9 mouse cellular contexts compared by ENCODE assay signal in genomic region chr7:19084277-19084771, GRCm38 (mm10). TPM values are rescaled to one million over a fixed set of nuclear protein-coding genes. Genes with fewer than 3 reads are reported as not detected.
DNase-seq lines count a peak whose midpoint lies in the region; ATAC-seq and TF ChIP-seq lines count a peak whose summit lies in the region.
"Had no signal": no experiment of that assay in that cellular context is flagged by ENCODE, and none has a peak within 500 bp of the region (broad histone marks: within the 10 kb centered on the region; RNA-seq: fewer than 3 reads in every experiment).

No protein-coding gene starts in this region.

- H3K36me3 ChIP-seq in liver, adult 2 months (ENCODE audit: control insufficient read depth, insufficient read depth, low read length), result no peaks in the 10 kb centered on the region
- peaks cover 74% of the 10 kb centered on the region for H3K36me3 ChIP-seq in embryonic facial prominence, embryonic 13.5 days
- H3K36me3 ChIP-seq in limb, embryonic 15.5 days, result peaks cover 63% of the 10 kb centered on the region
- peaks cover 1% of the 10 kb centered on the region; the same call in 1 of the 2 replicates for H3K36me3 ChIP-seq in spleen, adult 2 months (ENCODE audit: control insufficient read depth, insufficient read depth, low read length)

- H3K4me2 ChIP-seq in embryonic facial prominence, embryonic 13.5 days, result peak overlapping the region; percentile 33
- H3K4me2 ChIP-seq in limb, embryonic 15.5 days, result peak overlapping the region; percentile 45

- H3K9me3 ChIP-seq in embryonic facial prominence, embryonic 13.5 days, result no peaks in the 10 kb centered on the region
- H3K9me3 ChIP-seq in limb, embryonic 15.5 days, result no peaks in the 10 kb centered on the region

- peak overlapping the region; percentile 74 for H3K9ac ChIP-seq in liver, adult 2 months (ENCODE audit: low read depth, low read length)
- no peak overlapping the region for H3K9ac ChIP-seq in embryonic facial prominence, embryonic 13.5 days
- no peak overlapping the region for H3K9ac ChIP-seq in limb, embryonic 15.5 days

- ATAC-seq in embryonic facial prominence, embryonic 13.5 days (ENCODE audit: insufficient number of reproducible peaks, insufficient read depth, low FRiP score, low TSS enrichment, low read depth), result no peak
- no peak for ATAC-seq in limb, embryonic 15.5 days (ENCODE audit: insufficient number of reproducible peaks, low FRiP score, low TSS enrichment, low read depth)
- ATAC-seq in CD4-positive, CD25-positive, alpha-beta regulatory T cell, adult 4 months, result no peak
- no peak for ATAC-seq in cerebellum, adult (ENCODE audit: insufficient number of reproducible peaks, low FRiP score, low TSS enrichment)

- 61% methylated on average over 6 of the region's 6 CpGs for WGBS in liver, adult 2 months
- WGBS in embryonic facial prominence, embryonic 13.5 days, result 67% methylated on average over 6 of the region's 6 CpGs
- WGBS in limb, embryonic 15.5 days, result 58% methylated on average over 6 of the region's 6 CpGs
- WGBS in spleen, adult 2 months, result 2% methylated on average over 6 of the region's 6 CpGs

- DNase-seq in liver, adult 2 months (ENCODE audit: extremely low read depth, low read depth, low spot score), result peak; percentile 31
- no peak for DNase-seq in liver
- peak; percentile 65 to 76 for DNase-seq in spleen, adult 2 months (ENCODE audit: low read depth in 1 of 2, low spot score in 2 of 2)
- DNase-seq in embryo, embryonic 10.5 days (ENCODE audit: low spot score), result no peak

- peak overlapping the region; percentile 62 for H3K4me3 ChIP-seq in liver, adult 2 months (ENCODE audit: insufficient read depth, low read depth, low read length)
- 0 out of 2 replicates have a peak overlapping the region, but pooled peaks have one; percentile 0 for H3K4me3 ChIP-seq in embryonic facial prominence, embryonic 13.5 days
- H3K4me3 ChIP-seq in limb, embryonic 15.5 days, result peak overlapping the region; percentile 34
- H3K4me3 ChIP-seq in spleen, adult 2 months (ENCODE audit: extremely low read depth, insufficient read depth, insufficient read length), result peak overlapping the region; percentile 38; the same call in 1 of the 2 replicates

- TF ChIP-seq CTCF in liver, adult 2 months (IDR thresholded peaks at IDR 0.05; ENCODE audit: low read depth, low read length), result no peak
- TF ChIP-seq CTCF in spleen, adult 2 months (IDR thresholded peaks at IDR 0.05; ENCODE audit: extremely low read depth, insufficient read depth, insufficient read length, insufficient replicate concordance), result no peak

- peak overlapping the region; percentile 70 for H3K27ac ChIP-seq in liver, adult 2 months (replicated peaks; ENCODE audit: insufficient read depth, low read depth, low read length)
- H3K27ac ChIP-seq in embryonic facial prominence, embryonic 13.5 days, result 0 out of 2 replicates have a peak overlapping the region, but pooled peaks have one; percentile 16
- peak overlapping the region; percentile 73 for H3K27ac ChIP-seq in limb, embryonic 15.5 days
- peak overlapping the region; percentile 54 for H3K27ac ChIP-seq in spleen, adult 2 months (ENCODE audit: insufficient read depth, low read length)

- H3K27me3 ChIP-seq in liver, adult 2 months (ENCODE audit: control insufficient read depth, insufficient read depth, low read length), result no peaks in the 10 kb centered on the region
- no peaks in the 10 kb centered on the region for H3K27me3 ChIP-seq in embryonic facial prominence, embryonic 13.5 days
- no peaks in the 10 kb centered on the region for H3K27me3 ChIP-seq in limb, embryonic 15.5 days
- H3K27me3 ChIP-seq in spleen, adult 2 months (ENCODE audit: control insufficient read depth, insufficient read depth, low read length), result peaks cover 12% of the 10 kb centered on the region; the same call in 1 of the 2 replicates

- H3K4me1 ChIP-seq in liver, adult 2 months (ENCODE audit: control insufficient read depth, insufficient read depth, low read length), result peaks cover 4% of the 10 kb centered on the region
- peaks cover 46% of the 10 kb centered on the region for H3K4me1 ChIP-seq in embryonic facial prominence, embryonic 13.5 days
- H3K4me1 ChIP-seq in limb, embryonic 15.5 days, result peaks cover 55% of the 10 kb centered on the region
- H3K4me1 ChIP-seq in spleen, adult 2 months (ENCODE audit: control insufficient read depth, insufficient read depth, insufficient read length), result peaks cover 26% of the 10 kb centered on the region

- no peaks in the 10 kb centered on the region for H3K79me2 ChIP-seq in liver, adult 2 months (ENCODE audit: control insufficient read depth, insufficient read depth, low read length)

- no peak for TF ChIP-seq POLR2A in liver, adult 2 months (IDR thresholded peaks at IDR 0.05; ENCODE audit: extremely low read depth, insufficient read depth, low read length)
- no peak for TF ChIP-seq POLR2A in spleen, adult 2 months (IDR thresholded peaks at IDR 0.05; ENCODE audit: low read depth, low read length)

RNA-seq across cellular contexts. Expression of gene Dmpk, which starts 0.7 kb away (rescaled TPM):
- 13.6 and 24.8 TPM in 2 replicates for total RNA-seq in liver, adult 2 months (2014; rRNA removed)
- 60.0 and 76.4 TPM in 2 replicates for polyA plus RNA-seq in liver, adult 2 months (2012; rRNA removed)
- 13.1 and 16.8 TPM in 2 replicates for polyA plus RNA-seq in embryonic facial prominence, embryonic 13.5 days (2015; fragmentation: Nextera tagmentation; extraction: Ambion mirVana)
- 32.5 and 64.0 TPM in 2 replicates for polyA plus RNA-seq in limb, embryonic 15.5 days (2015; fragmentation: Nextera tagmentation; extraction: Ambion mirVana)
- polyA plus RNA-seq in spleen, adult 2 months (2012; rRNA removed), result 175 and 182 TPM in 2 replicates
- under 1 TPM in 1 of 2 experiments, not detected in 1; 0.44 TPM for polyA plus RNA-seq in CD4-positive, CD25-positive, alpha-beta regulatory T cell, adult 4 months (2017; shearing (Covaris generic))

RNA-seq across cellular contexts. Expression of gene Dmwd, which starts 8.3 kb away (rescaled TPM):
- 4.5 and 6.7 TPM in 2 replicates for total RNA-seq in liver, adult 2 months (2014; rRNA removed)
- polyA plus RNA-seq in liver, adult 2 months (2012; rRNA removed), result 29.4 and 35.7 TPM in 2 replicates
- 16.4 and 17.6 TPM in 2 replicates for polyA plus RNA-seq in embryonic facial prominence, embryonic 13.5 days (2015; fragmentation: Nextera tagmentation; extraction: Ambion mirVana)
- polyA plus RNA-seq in limb, embryonic 15.5 days (2015; fragmentation: Nextera tagmentation; extraction: Ambion mirVana), result 15.0 and 15.5 TPM in 2 replicates
- 26.6 and 31.9 TPM in 2 replicates for polyA plus RNA-seq in spleen, adult 2 months (2012; rRNA removed)
- not detected for polyA plus RNA-seq in CD4-positive, CD25-positive, alpha-beta regulatory T cell, adult 4 months (2017; shearing (Covaris generic))

RNA-seq across cellular contexts. Expression of gene Six5, which starts 10.1 kb away (rescaled TPM):
- 1.8 and 2.3 TPM in 2 replicates for total RNA-seq in liver, adult 2 months (2014; rRNA removed)
- 5.2 and 8.7 TPM in 2 replicates for polyA plus RNA-seq in liver, adult 2 months (2012; rRNA removed)
- polyA plus RNA-seq in embryonic facial prominence, embryonic 13.5 days (2015; fragmentation: Nextera tagmentation; extraction: Ambion mirVana), result 14.7 and 15.3 TPM in 2 replicates
- polyA plus RNA-seq in limb, embryonic 15.5 days (2015; fragmentation: Nextera tagmentation; extraction: Ambion mirVana), result 11.5 and 13.5 TPM in 2 replicates
- 9.1 and 9.8 TPM in 2 replicates for polyA plus RNA-seq in spleen, adult 2 months (2012; rRNA removed)
- polyA plus RNA-seq in CD4-positive, CD25-positive, alpha-beta regulatory T cell, adult 4 months (2017; shearing (Covaris generic)), result under 1 TPM; 0.46 to 0.83 TPM

RNA-seq across cellular contexts. Expression of gene Rsph6a, which starts 29.8 kb away (rescaled TPM):
- not detected in 2 replicates for total RNA-seq in liver, adult 2 months (2014; rRNA removed)
- not detected in 2 replicates for polyA plus RNA-seq in liver, adult 2 months (2012; rRNA removed)
- not detected in 2 replicates for polyA plus RNA-seq in embryonic facial prominence, embryonic 13.5 days (2015; fragmentation: Nextera tagmentation; extraction: Ambion mirVana)
- polyA plus RNA-seq in limb, embryonic 15.5 days (2015; fragmentation: Nextera tagmentation; extraction: Ambion mirVana), result not detected in 2 replicates
- 0.06 TPM in 1 of 2 replicates, not detected in the other for polyA plus RNA-seq in spleen, adult 2 months (2012; rRNA removed)
- polyA plus RNA-seq in CD4-positive, CD25-positive, alpha-beta regulatory T cell, adult 4 months (2017; shearing (Covaris generic)), result not detected
- polyA plus RNA-seq: neural tube, embryonic 11.5 days had no signal

RNA-seq across cellular contexts. Expression of gene Gm4969, which starts 33.8 kb away (rescaled TPM):
- 0.09 TPM in 1 of 2 replicates, not detected in the other for total RNA-seq in liver, adult 2 months (2014; rRNA removed)
- 0.02 TPM in 1 of 2 replicates, not detected in the other for polyA plus RNA-seq in liver, adult 2 months (2012; rRNA removed)
- polyA plus RNA-seq in embryonic facial prominence, embryonic 13.5 days (2015; fragmentation: Nextera tagmentation; extraction: Ambion mirVana), result 3.5 and 4.4 TPM in 2 replicates
- polyA plus RNA-seq in limb, embryonic 15.5 days (2015; fragmentation: Nextera tagmentation; extraction: Ambion mirVana), result 2.4 and 2.6 TPM in 2 replicates
- 0.02 TPM in 1 of 2 replicates, not detected in the other for polyA plus RNA-seq in spleen, adult 2 months (2012; rRNA removed)
- polyA plus RNA-seq in CD4-positive, CD25-positive, alpha-beta regulatory T cell, adult 4 months (2017; shearing (Covaris generic)), result not detected

Comparison
In these comparisons a context has a peak if more than half of its experiments do, and no peak if none do; other contexts are left out.
1. DNase-seq: peak in liver, adult 2 months (single experiment) and spleen, adult 2 months (2 of 2); none in liver (single experiment) and embryo, embryonic 10.5 days (single experiment).
2. H3K27ac ChIP-seq: peak in every context shown above with its lines; median percentile 73 in limb, embryonic 15.5 days; 70 in liver, adult 2 months; 54 in spleen, adult 2 months; 16 in embryonic facial prominence, embryonic 13.5 days.
3. H3K4me3 ChIP-seq: peak in every context shown above with its lines; median percentile 62 in liver, adult 2 months; 38 in spleen, adult 2 months; 34 in limb, embryonic 15.5 days; 0 in embryonic facial prominence, embryonic 13.5 days.
4. RNA of gene Dmwd, which starts 8.3 kb away (polyA plus RNA-seq): 29.4 to 35.7 TPM in liver, adult 2 months, 26.6 to 31.9 TPM in spleen, adult 2 months, 16.4 to 17.6 TPM in embryonic facial prominence, embryonic 13.5 days and 15.0 to 15.5 TPM in limb, embryonic 15.5 days; not detected in CD4-positive, CD25-positive, alpha-beta regulatory T cell, adult 4 months; every median in the first group is over 10 times any median in the second.